Mouse (Mus musculus) CH12.LX (cell line): ENCODE results near the gene Ppara. TPM values are rescaled to one million over a fixed set of nuclear protein-coding genes. Genes with fewer than 3 reads are reported as not detected.

Source experiments
- DNase-seq: peaks from one replicate; pipeline ENCODE4 v3.0.0-alpha.2; 2013; ENCODE audit errors: extremely low read depth
- H3K27ac ChIP-seq: 2 replicates; pipeline ENCODE4 v1.5.1; 2012; ENCODE audit warnings: low read depth, mild to moderate bottlenecking, control low read depth, moderate library complexity; ENCODE audit not compliant: insufficient read depth
- H3K27me3 ChIP-seq: replicated peaks from 2 replicates; pipeline ENCODE3; 2012; ENCODE audit warnings: inconsistent platforms
- H3K36me3 ChIP-seq, 2 experiments: replicated peaks in 1 of 2; 2 replicates each; pipeline versions ENCODE3 to v1.6.1; 2012; ENCODE audit warnings: inconsistent platforms in 1 of 2, low read length in 1 of 2, mild to moderate bottlenecking in 1 of 2, mixed read lengths in 1 of 2, moderate library complexity in 1 of 2; ENCODE audit not compliant: control insufficient read depth in 1 of 2, insufficient read depth in 1 of 2
- H3K4me1 ChIP-seq, 2 experiments: 2 replicates each; pipeline ENCODE4 v1.6.1; 2012; ENCODE audit warnings: inconsistent platforms in 1 of 2, moderate library complexity in 1 of 2; ENCODE audit not compliant: insufficient read depth in 2 of 2, control insufficient read depth in 1 of 2
- H3K4me2 ChIP-seq: 2 replicates; pipeline ENCODE4 v1.6.1; 2012; ENCODE audit warnings: low read depth, mild to moderate bottlenecking, control low read depth; ENCODE audit not compliant: poor library complexity, insufficient read depth, severe bottlenecking
- H3K4me3 ChIP-seq, 3 experiments: fragments of 150-350 bp in 1 of 3; sonication (generic) in 1 of 3; replicated peaks in 1 of 3; 2 replicates each; pipeline versions ENCODE3 to v1.5.1; 2011 to 2012; ENCODE audit warnings: low read depth in 2 of 3, low read length in 2 of 3, mild to moderate bottlenecking in 2 of 3, moderate library complexity in 2 of 3, control low read depth in 1 of 3, improper control_type of control experiment in 1 of 3, inconsistent platforms in 1 of 3, mixed read lengths in 1 of 3; ENCODE audit not compliant: poor library complexity in 1 of 3
- H3K79me2 ChIP-seq: replicated peaks from 2 replicates; pipeline ENCODE4 v1.6.1; 2012; ENCODE audit warnings: mild to moderate bottlenecking, moderate library complexity; ENCODE audit not compliant: control insufficient read depth, poor library complexity, insufficient read depth, severe bottlenecking; ENCODE audit errors: extremely low read depth
- H3K9ac ChIP-seq: 2 replicates; pipeline ENCODE4 v1.6.1; 2012; ENCODE audit warnings: low read depth, mild to moderate bottlenecking, control low read depth, moderate library complexity; ENCODE audit not compliant: insufficient read depth
- H3K9me3 ChIP-seq: replicated peaks from 2 replicates; pipeline ENCODE3; 2012; ENCODE audit warnings: low read length, inconsistent platforms, mixed read lengths
- BHLHE40 ChIP-seq: IDR thresholded peaks from 2 replicates; pipeline ENCODE4 v1.6.1; 2011; ENCODE audit warnings: mild to moderate bottlenecking, low read depth, low read length, improper control_type of control experiment
- CHD1 ChIP-seq: IDR thresholded peaks from 2 replicates; pipeline ENCODE4 v1.6.1; 2012; ENCODE audit warnings: low read depth, low read length, improper control_type of control experiment, inconsistent platforms
- CHD2 ChIP-seq: IDR thresholded peaks from 2 replicates; pipeline ENCODE4 v1.6.1; 2011; ENCODE audit warnings: low read length, improper control_type of control experiment
- CTCF ChIP-seq, 2 experiments: IDR thresholded peaks in 1 of 2; conservative IDR thresholded peaks in 1 of 2; 2 replicates each; pipeline ENCODE4 v1.5.1; 2011 to 2012; ENCODE audit warnings: low read depth in 2 of 2, low read length in 2 of 2, improper control_type of control experiment in 1 of 2, inconsistent platforms in 1 of 2, mild to moderate bottlenecking in 1 of 2, moderate library complexity in 1 of 2
- E2F4 ChIP-seq: IDR thresholded peaks from 2 replicates; pipeline ENCODE4 v1.6.1; 2011; ENCODE audit warnings: low read depth, low read length, improper control_type of control experiment; ENCODE audit not compliant: insufficient replicate concordance
- ELF1 ChIP-seq: IDR thresholded peaks from 2 replicates; pipeline ENCODE4 v1.6.1; 2014; ENCODE audit warnings: low read depth, mild to moderate bottlenecking, inconsistent platforms, low read length, improper control_type of control experiment
- EP300 ChIP-seq: IDR thresholded peaks from 2 replicates; pipeline ENCODE4 v1.6.1; 2011; ENCODE audit warnings: low read length, improper control_type of control experiment
- ETS1 ChIP-seq: conservative IDR thresholded peaks from 2 replicates; pipeline ENCODE4 v1.6.1; 2012; ENCODE audit warnings: low read depth, mild to moderate bottlenecking, inconsistent platforms, low read length, improper control_type of control experiment, moderate library complexity
- IRF4 ChIP-seq: IDR thresholded peaks from 2 replicates; pipeline ENCODE4 v1.6.1; 2014; ENCODE audit warnings: low read depth, mild to moderate bottlenecking, inconsistent platforms, low read length, improper control_type of control experiment
- KAT2A ChIP-seq: IDR thresholded peaks from 2 replicates; pipeline ENCODE4 v1.6.1; 2012; ENCODE audit warnings: low read length, improper control_type of control experiment, inconsistent platforms; ENCODE audit not compliant: insufficient replicate concordance
- MAFK ChIP-seq: IDR thresholded peaks from 2 replicates; pipeline ENCODE4 v1.6.1; 2011; ENCODE audit warnings: low read length, improper control_type of control experiment; ENCODE audit not compliant: insufficient replicate concordance
- MAZ ChIP-seq: IDR thresholded peaks from 2 replicates; pipeline ENCODE4 v1.6.1; 2012; ENCODE audit warnings: low read depth, mild to moderate bottlenecking, inconsistent platforms, low read length, improper control_type of control experiment, moderate library complexity
- MXI1 ChIP-seq: IDR thresholded peaks from 2 replicates; pipeline ENCODE4 v1.6.1; 2011; ENCODE audit warnings: mild to moderate bottlenecking, low read depth, low read length, improper control_type of control experiment
- NELFE ChIP-seq: IDR thresholded peaks from 2 replicates; pipeline ENCODE4 v1.6.1; 2011; ENCODE audit warnings: low read depth, low read length, improper control_type of control experiment
- PAX5 ChIP-seq: IDR thresholded peaks from 2 replicates; pipeline ENCODE4 v1.6.1; 2012; ENCODE audit warnings: low read length, inconsistent platforms, mixed read lengths
- RAD21 ChIP-seq: IDR thresholded peaks from 2 replicates; pipeline ENCODE4 v1.6.1; 2011; ENCODE audit warnings: low read depth, mild to moderate bottlenecking, low read length, improper control_type of control experiment, moderate library complexity
- SIN3A ChIP-seq: IDR thresholded peaks from 2 replicates; pipeline ENCODE4 v1.6.1; 2012; ENCODE audit warnings: low read length, improper control_type of control experiment, inconsistent platforms
- TBP ChIP-seq: conservative IDR thresholded peaks from 2 replicates; pipeline ENCODE4 v1.6.1; 2011; ENCODE audit warnings: low read depth, low read length, improper control_type of control experiment
- UBTF ChIP-seq: IDR thresholded peaks from 2 replicates; pipeline ENCODE4 v1.6.1; 2012; ENCODE audit warnings: low read depth, mild to moderate bottlenecking, inconsistent platforms, low read length, improper control_type of control experiment, moderate library complexity
- USF2 ChIP-seq: conservative IDR thresholded peaks from 2 replicates; pipeline ENCODE4 v1.6.1; 2011; ENCODE audit warnings: low read depth, low read length, improper control_type of control experiment
- ZKSCAN1 ChIP-seq: IDR thresholded peaks from 2 replicates; pipeline ENCODE4 v1.6.1; 2012; ENCODE audit warnings: low read depth, inconsistent platforms, low read length, improper control_type of control experiment, borderline replicate concordance
- dilution Hi-C: fragments of 300-500 bp; cut with MboI; formaldehyde crosslinking; loops from 2 replicates; pipeline ENCODE4 v1.14.3; 2020; ENCODE audit warnings: low sequenced_read_pairs; ENCODE audit not compliant: extremely low pct_unique_long_range_greater_than_20kb, extremely low pct_ligation_motif_present
- in situ Hi-C: fragments of 300-500 bp; cut with MboI; formaldehyde crosslinking; loops from 3 replicates; pipeline ENCODE4 v1.14.3; 2019; ENCODE audit warnings: low sequenced_read_pairs, low pct_ligation_motif_present, low pct_unique_long_range_greater_than_20kb, mixed read lengths
- polyA plus RNA-seq: library from polyadenylated mRNA; unstranded; fragments of >175 nt; gene quantifications from 2 replicates; pipeline ENCODE4 v1.2.1, GENCODE M21; 2012; ENCODE audit warnings: low read depth; ENCODE audit not compliant: insufficient read length
- total RNA-seq, 2 experiments: library from RNA; depleted of rRNA; stranded (reverse); fragments of 300-350 nt in 1 of 2; fragments of >200 nt in 1 of 2; gene quantifications; 2 replicates each; pipeline ENCODE4 v1.2.3; 2012 to 2014

Ppara gene
- total and polyA plus RNA-seq, 3 experiments: not detected

GRCm38 (mm10) chr15:85775001-85775400, 40.2 kb downstream of the Ppara start:
- H3K4me1 ChIP-seq: peaks cover 2 to 8% of the 10 kb centered on the region in 2 experiments; a peak in 2 of 4 replicates
- dilution Hi-C loops (no loop called here), in situ Hi-C loops (no loop called here)
- H3K36me3 ChIP-seq: no peaks in the 10 kb centered on the region
- no peak overlapping the region for H3K9ac ChIP-seq
- no peak overlapping the region for H3K4me2 ChIP-seq
- H3K27me3 ChIP-seq: peaks cover 32% of the 10 kb centered on the region
- TF ChIP-seq NELFE (no peak), USF2 (no peak), KAT2A (no peak), EP300 (no peak), ZKSCAN1 (no peak), CTCF (conservative IDR thresholded peaks at IDR 0.05 in 1 of 2, IDR thresholded peaks at IDR 0.05 in 1 of 2; ENCODE audit: low read depth in 2 of 2, low read length in 2 of 2) (no peak), CHD1 (no peak), UBTF (no peak), MAZ (no peak), PAX5 (no peak), ETS1 (no peak), E2F4 (no peak), ELF1 (no peak)
- TF ChIP-seq, all 38 proteins: peak for 0
- no peak for DNase-seq
- Histone ChIP-seq H3K79me2 (no peaks in the 10 kb centered on the region), H3K4me3 (no peak overlapping the region), H3K9me3 (no peaks in the 10 kb centered on the region), H3K27ac (no peak overlapping the region)

- H3K4me3 ChIP-seq: no peak overlapping the region
- peaks cover 2 to 8% of the 10 kb centered on the region in 2 experiments; a peak in 2 of 4 replicates for H3K4me1 ChIP-seq
- no peaks in the 10 kb centered on the region for H3K36me3 ChIP-seq
- in situ Hi-C loops: no loop called here
- H3K79me2 ChIP-seq: no peaks in the 10 kb centered on the region
- H3K9ac ChIP-seq: no peak overlapping the region
- no peak overlapping the region for H3K4me2 ChIP-seq
- H3K27me3 ChIP-seq: peaks cover 20% of the 10 kb centered on the region
- no peak overlapping the region for H3K27ac ChIP-seq
- peak; percentile 34 for DNase-seq
- H3K9me3 ChIP-seq: no peaks in the 10 kb centered on the region
- TF ChIP-seq ELF1: no peak
- TF ChIP-seq IRF4: no peak
- TF ChIP-seq MAFK: no peak
- no peak for TF ChIP-seq BHLHE40
- no peak for TF ChIP-seq NELFE
- no peak for TF ChIP-seq USF2
- TF ChIP-seq CHD2: no peak
- TF ChIP-seq SIN3A: no peak
- no peak for TF ChIP-seq UBTF
- no peak for TF ChIP-seq TBP
- TF ChIP-seq MXI1: no peak
- no peak for TF ChIP-seq CHD1
- TF ChIP-seq RAD21: no peak
- TF ChIP-seq, all 38 proteins: peak for 0
- dilution Hi-C loops: no loop called here
Observed at GRCm38 (mm10) chr15:85776241-85776640, 41.5 kb downstream of the Ppara start.
